Mouse (Mus musculus) small intestine, adult 2 months (tissue): ENCODE data around the gene Smad1.

ENCODE experiments used
- CTCF ChIP-seq: fragments of 200-500 bp; IDR thresholded peaks from 2 replicates; pipeline ENCODE4 v1.5.1; 2012; ENCODE audit warnings: low read depth, mild to moderate bottlenecking, control low read depth, inconsistent platforms, low read length, moderate library complexity, mixed read lengths; ENCODE audit not compliant: insufficient replicate concordance, insufficient read length; ENCODE audit errors: extremely low read depth
- POLR2A ChIP-seq: fragments of 200-500 bp; IDR thresholded peaks from 2 replicates; pipeline ENCODE4 v1.6.1; 2012; ENCODE audit warnings: low read depth, mild to moderate bottlenecking, control low read depth, inconsistent platforms, low read length, moderate library complexity

DNA sequence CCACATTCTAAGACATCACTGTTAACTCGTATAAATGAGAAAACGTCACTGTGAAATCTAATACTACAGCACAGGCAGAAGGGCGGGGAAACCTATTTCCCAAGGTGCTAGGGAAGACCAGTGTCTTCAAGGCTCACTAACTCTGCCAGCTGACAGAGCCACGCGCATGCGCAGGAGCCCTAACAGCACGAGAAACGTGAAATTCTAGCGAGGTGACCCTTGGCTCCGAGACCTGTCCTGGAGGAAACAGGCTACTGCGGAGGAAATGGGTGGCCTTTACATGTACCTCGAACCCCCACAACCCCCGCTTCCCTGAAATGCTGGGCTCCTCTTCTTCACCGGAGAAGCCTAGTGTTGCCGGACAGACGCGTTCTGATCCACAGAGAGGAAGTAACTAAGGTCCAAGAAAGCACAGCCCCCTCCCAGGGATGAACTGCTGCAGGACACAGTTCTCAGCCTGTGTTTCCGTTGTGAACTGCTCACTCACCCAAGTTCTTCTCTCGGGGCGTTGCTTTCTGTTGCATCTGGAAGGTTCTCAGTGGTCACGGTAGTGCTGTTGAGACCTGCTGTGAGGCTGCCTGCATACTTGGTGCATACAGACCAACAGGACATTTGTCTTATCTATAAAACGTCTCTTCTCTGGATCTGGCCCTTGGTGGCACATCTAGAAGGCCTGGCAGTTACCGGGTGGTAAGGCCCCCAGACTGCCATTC is 10.1 kb downstream of the Smad1 start:
- TF ChIP-seq CTCF (no peak), POLR2A (no peak)
